Mouse (Mus musculus) forebrain, embryonic 10.5 days (tissue): ENCODE data around the gene Hipk3. TPM values are rescaled to one million over a fixed set of nuclear protein-coding genes. Genes with fewer than 3 reads are reported as not detected.
A peak's percentile ranks its signal among the peaks of the same experiment; 100 is the strongest.

Experiments used
- DNase-seq: peaks from one replicate; pipeline ENCODE4 v3.0.0-alpha.2; 2017; ENCODE audit warnings: low spot score; ENCODE audit errors: extremely low spot score
- H3K27ac ChIP-seq: fragments of 300-500 bp; sonication (generic); 2 replicates; pipeline ENCODE4 v1.5.1; 2016; ENCODE audit warnings: mild to moderate bottlenecking
- H3K27me3 ChIP-seq: fragments of 300-500 bp; sonication (generic); 2 replicates; pipeline ENCODE4 v1.6.1; 2016; ENCODE audit warnings: mild to moderate bottlenecking; ENCODE audit not compliant: poor library complexity, severe bottlenecking
- H3K36me3 ChIP-seq: fragments of 300-500 bp; sonication (generic); replicated peaks from 2 replicates; pipeline ENCODE4 v1.6.1; 2016; ENCODE audit warnings: mild to moderate bottlenecking, moderate library complexity
- H3K4me1 ChIP-seq: fragments of 300-500 bp; sonication (generic); 2 replicates; pipeline ENCODE4 v1.6.1; 2016
- H3K4me3 ChIP-seq: fragments of 300-500 bp; sonication (generic); 2 replicates; pipeline ENCODE4 v1.5.1; 2016; ENCODE audit warnings: mild to moderate bottlenecking, moderate library complexity
- H3K9me3 ChIP-seq: fragments of 300-500 bp; sonication (generic); 2 replicates; pipeline ENCODE4 v1.6.1; 2016; ENCODE audit warnings: mild to moderate bottlenecking, moderate library complexity
- WGBS: fragments of 180-500 bp; shearing (Covaris S2); methylation state at CpG from one replicate; pipeline ENCODE4 v1.1.7; 2016; 5-methylcytosine and 5-hydroxymethylcytosine counted together
- polyA plus RNA-seq: library from polyadenylated mRNA; unstranded; fragments of >200 nt; fragmentation: Nextera tagmentation; extraction: Ambion mirVana; gene quantifications from 2 replicates; pipeline ENCODE4 v1.2.1, GENCODE M21; 2016

The Hipk3 gene
- polyA plus RNA-seq, 1 experiment from 2014 or later, result 6.9 TPM

GRCm38 (mm10) chr2:104431067-104431466 is 63.2 kb downstream of the Hipk3 start:
- WGBS, result 95% methylated on average over 6 of the region's 6 CpGs
- no peak for DNase-seq
- Histone ChIP-seq H3K27ac (no peak overlapping the region), H3K9me3 (no peaks in the 10 kb centered on the region), H3K4me1 (no peaks in the 10 kb centered on the region), H3K36me3 (peaks cover 53% of the 10 kb centered on the region), H3K27me3 (no peaks in the 10 kb centered on the region), H3K4me3 (no peak overlapping the region)

GRCm38 (mm10) chr2:104430566-104430965 is 63.7 kb downstream of the Hipk3 start:
- no peak for DNase-seq
- Histone ChIP-seq H3K4me1 (no peaks in the 10 kb centered on the region), H3K27ac (no peak overlapping the region), H3K27me3 (no peaks in the 10 kb centered on the region), H3K4me3 (no peak overlapping the region), H3K9me3 (no peaks in the 10 kb centered on the region), H3K36me3 (peaks cover 53% of the 10 kb centered on the region)
- WGBS, result 93% methylated on average over 5 of the region's 5 CpGs

GRCm38 (mm10) chr2:104426112-104426511 is 68.1 kb downstream of the Hipk3 start:
- H3K27me3 ChIP-seq, result no peaks in the 10 kb centered on the region
- WGBS, result 88% methylated on average over 3 of the region's 3 CpGs
- no peaks in the 10 kb centered on the region for H3K9me3 ChIP-seq
- no peak overlapping the region for H3K27ac ChIP-seq
- H3K4me1 ChIP-seq, result no peaks in the 10 kb centered on the region
- peaks cover 19% of the 10 kb centered on the region for H3K36me3 ChIP-seq
- no peak overlapping the region for H3K4me3 ChIP-seq
- no peak for DNase-seq

- 2% methylated on average over 1 of the region's 1 CpGs for WGBS
- Histone ChIP-seq H3K4me3 (no peak overlapping the region), H3K27me3 (no peaks in the 10 kb centered on the region), H3K27ac (no peak overlapping the region), H3K9me3 (no peaks in the 10 kb centered on the region), H3K36me3 (no peaks in the 10 kb centered on the region), H3K4me1 (no peaks in the 10 kb centered on the region)
- no peak for DNase-seq
These were observed 72.0 kb downstream of the Hipk3 start for GRCm38 (mm10) chr2:104422230-104422629.

GRCm38 (mm10) chr2:104420805-104421204 is 73.4 kb downstream of the Hipk3 start:
- no peak for DNase-seq
- Histone ChIP-seq H3K4me3 (no peak overlapping the region), H3K9me3 (no peaks in the 10 kb centered on the region), H3K27me3 (no peaks in the 10 kb centered on the region), H3K36me3 (no peaks in the 10 kb centered on the region), H3K27ac (no peak overlapping the region), H3K4me1 (no peaks in the 10 kb centered on the region)
- WGBS, result 85% methylated on average over 4 of the region's 4 CpGs

- no peaks in the 10 kb centered on the region for H3K4me1 ChIP-seq
- no peak overlapping the region for H3K27ac ChIP-seq
- H3K27me3 ChIP-seq, result no peaks in the 10 kb centered on the region
- no peaks in the 10 kb centered on the region for H3K36me3 ChIP-seq
- 89% methylated on average over 1 of the region's 1 CpGs for WGBS
- H3K9me3 ChIP-seq, result no peaks in the 10 kb centered on the region
- no peak overlapping the region for H3K4me3 ChIP-seq
- DNase-seq, result no peak
These were observed 74.2 kb downstream of the Hipk3 start for GRCm38 (mm10) chr2:104419999-104420398.

- Histone ChIP-seq H3K36me3 (no peaks in the 10 kb centered on the region), H3K27ac (no peak overlapping the region), H3K9me3 (no peaks in the 10 kb centered on the region), H3K4me3 (no peak overlapping the region), H3K27me3 (no peaks in the 10 kb centered on the region), H3K4me1 (no peaks in the 10 kb centered on the region)
- WGBS, result 79% methylated on average over 2 of the region's 2 CpGs
- DNase-seq, result no peak
These were observed 74.8 kb downstream of the Hipk3 start for GRCm38 (mm10) chr2:104419411-104419810.

GRCm38 (mm10) chr2:104413011-104413410 is 81.2 kb downstream of the Hipk3 start:
- Histone ChIP-seq H3K27me3 (peaks cover 57% of the 10 kb centered on the region), H3K9me3 (no peaks in the 10 kb centered on the region), H3K4me3 (no peak overlapping the region), H3K4me1 (peaks cover 19% of the 10 kb centered on the region), H3K36me3 (no peaks in the 10 kb centered on the region), H3K27ac (no peak overlapping the region)
- DNase-seq, result no peak
- 91% methylated on average over 3 of the region's 3 CpGs for WGBS

- Histone ChIP-seq H3K4me3 (no peak overlapping the region), H3K27ac (no peak overlapping the region), H3K9me3 (no peaks in the 10 kb centered on the region), H3K4me1 (peaks cover 19% of the 10 kb centered on the region), H3K27me3 (peaks cover 63% of the 10 kb centered on the region), H3K36me3 (no peaks in the 10 kb centered on the region)
- 40% methylated on average over 4 of the region's 4 CpGs for WGBS
- no peak for DNase-seq
These were observed 81.8 kb downstream of the Hipk3 start for GRCm38 (mm10) chr2:104412496-104412895.

- peaks cover 23% of the 10 kb centered on the region for H3K4me1 ChIP-seq
- no peak for DNase-seq
- H3K27ac ChIP-seq, result no peak overlapping the region
- peaks cover 70% of the 10 kb centered on the region for H3K27me3 ChIP-seq
- no peak overlapping the region for H3K4me3 ChIP-seq
- H3K36me3 ChIP-seq, result no peaks in the 10 kb centered on the region
- 91% methylated on average over 7 of the region's 7 CpGs for WGBS
- no peaks in the 10 kb centered on the region for H3K9me3 ChIP-seq
These were observed 82.4 kb downstream of the Hipk3 start for GRCm38 (mm10) chr2:104411806-104412205.

GRCm38 (mm10) chr2:104410963-104411545 is 83.2 kb downstream of the Hipk3 start, which contains the start of gene D430041D05Rik:
TSS of gene D430041D05Rik (minus strand) at chr2:104411013.
- peaks cover 28% of the 10 kb centered on the region for H3K4me1 ChIP-seq
- H3K36me3 ChIP-seq, result no peaks in the 10 kb centered on the region
- no peaks in the 10 kb centered on the region for H3K9me3 ChIP-seq
- H3K27ac ChIP-seq, result peak within 1 kb of the TSS; percentile 89
- no peak for DNase-seq
- H3K27me3 ChIP-seq, result peaks cover 73% of the 10 kb centered on the region
- peak within 1 kb of the TSS; percentile 80 for H3K4me3 ChIP-seq
- 65% methylated on average over 4 of the region's 4 CpGs for WGBS

GRCm38 (mm10) chr2:104409851-104410821 is 84.1 kb downstream of the Hipk3 start:
- no peaks in the 10 kb centered on the region for H3K36me3 ChIP-seq
- peaks cover 28% of the 10 kb centered on the region for H3K4me1 ChIP-seq
- H3K27me3 ChIP-seq, result peaks cover 73% of the 10 kb centered on the region
- H3K9me3 ChIP-seq, result no peaks in the 10 kb centered on the region
- H3K27ac ChIP-seq, result peak overlapping the region; percentile 89
- DNase-seq, result peak; percentile 66
- peak overlapping the region; percentile 80 for H3K4me3 ChIP-seq
- WGBS, result under 1% methylated on average over 109 of the region's 111 CpGs

GRCm38 (mm10) chr2:104408351-104408750 is 85.9 kb downstream of the Hipk3 start:
- no peak overlapping the region for H3K27ac ChIP-seq
- peaks cover 28% of the 10 kb centered on the region for H3K4me1 ChIP-seq
- no peaks in the 10 kb centered on the region for H3K9me3 ChIP-seq
- WGBS, result 70% methylated on average over 7 of the region's 7 CpGs
- no peak overlapping the region for H3K4me3 ChIP-seq
- no peaks in the 10 kb centered on the region for H3K36me3 ChIP-seq
- peaks cover 69% of the 10 kb centered on the region for H3K27me3 ChIP-seq
- DNase-seq, result no peak
